Mouse (Mus musculus): Measurements from ENCODE around the gene Osbpl10. TPM values are rescaled to one million over a fixed set of nuclear protein-coding genes. Genes with fewer than 3 reads are reported as not detected.
A peak's percentile ranks its signal among the peaks of the same experiment; 100 is the strongest.

Osbpl10 gene
- total RNA-seq, 2 experiments from 2014 or later: 17.1 to 19.7 TPM

DNA sequence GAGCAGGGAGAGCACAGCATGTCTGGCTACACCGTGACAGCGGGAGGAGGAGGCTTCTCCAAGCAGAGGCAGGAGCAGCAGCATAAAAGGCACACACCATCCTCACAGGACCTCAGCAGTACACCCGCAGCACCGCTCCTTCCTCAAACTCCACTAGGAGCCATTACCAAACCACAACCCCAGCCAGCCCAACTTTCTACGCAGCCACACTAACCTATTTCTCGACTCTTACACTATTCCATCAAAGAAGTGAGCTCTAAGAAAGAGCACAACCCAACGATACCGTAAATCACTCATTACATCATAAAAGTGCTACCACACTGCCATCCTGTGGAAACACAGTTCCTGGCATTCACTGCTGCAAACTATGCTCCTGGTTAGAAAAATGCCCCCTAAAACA lies 283.1 kb downstream of the Osbpl10 start:
- peak; percentile 27 to 52 for DNase-seq (ENCODE audit: low spot score in 2 of 2)

DNA sequence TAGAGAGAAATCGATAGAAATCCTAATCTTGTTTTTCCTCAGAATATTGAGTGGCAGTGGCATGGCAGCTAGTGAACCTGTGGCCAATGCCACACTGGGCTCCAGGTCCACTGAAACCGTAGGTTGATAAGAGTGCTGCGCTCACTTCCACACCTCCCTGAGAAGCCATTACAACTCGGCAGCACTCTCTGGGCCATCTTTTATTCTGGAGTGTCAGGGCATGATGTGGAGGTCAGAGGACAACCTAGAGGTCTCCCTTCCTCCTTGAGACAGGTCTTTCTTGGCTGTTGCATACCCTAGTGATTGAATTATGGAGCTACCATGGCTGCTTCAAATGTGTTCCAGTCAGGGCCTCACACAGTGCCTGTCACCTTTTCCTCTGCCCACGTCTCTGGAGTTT lies 283.5 kb downstream of the Osbpl10 start:
- DNase-seq (ENCODE audit: low spot score in 2 of 2): no peak

DNA sequence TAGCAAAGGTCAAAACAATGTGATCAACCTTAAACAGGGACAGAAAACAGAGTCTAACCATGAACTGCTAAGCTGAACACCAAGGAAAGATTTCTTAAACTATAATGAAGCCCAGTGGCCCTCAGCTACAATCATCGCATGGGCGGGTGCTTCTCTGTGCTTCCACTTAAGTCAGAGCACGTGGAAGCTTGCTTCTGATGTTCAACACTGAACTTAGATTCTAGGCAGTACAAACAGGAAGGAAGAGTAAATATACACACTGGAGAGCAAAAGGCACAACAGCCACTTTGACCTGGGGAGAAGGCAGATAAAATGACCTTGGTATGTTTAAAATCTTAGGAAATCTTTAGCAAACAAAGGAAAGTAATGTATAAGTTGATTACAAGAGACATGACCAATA lies 293.2 kb downstream of the Osbpl10 start:
- no peak for DNase-seq (ENCODE audit: low spot score in 2 of 2)

DNA sequence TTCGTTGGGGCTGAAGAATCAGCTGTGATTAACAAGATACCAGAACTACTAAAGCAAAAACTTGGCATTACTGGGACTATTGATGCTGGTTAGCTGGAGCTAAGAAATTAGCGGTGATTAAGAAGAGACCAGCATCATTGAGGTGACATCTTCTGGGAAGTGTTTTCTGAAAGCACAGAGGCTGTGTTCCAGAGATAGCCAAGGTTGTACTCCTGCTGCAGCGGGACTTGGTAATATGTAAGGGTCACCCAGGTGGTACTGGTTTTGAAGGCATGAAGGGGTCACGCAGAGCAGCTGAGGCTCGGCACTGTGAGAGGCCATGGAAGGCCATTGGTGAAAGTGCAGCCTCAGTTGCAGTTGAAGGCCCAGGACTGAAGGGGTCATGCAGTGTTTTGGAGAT lies 294.1 kb downstream of the Osbpl10 start:
- peak in 1 of 2 experiments; percentile 11 for DNase-seq (ENCODE audit: low spot score in 2 of 2)

DNA sequence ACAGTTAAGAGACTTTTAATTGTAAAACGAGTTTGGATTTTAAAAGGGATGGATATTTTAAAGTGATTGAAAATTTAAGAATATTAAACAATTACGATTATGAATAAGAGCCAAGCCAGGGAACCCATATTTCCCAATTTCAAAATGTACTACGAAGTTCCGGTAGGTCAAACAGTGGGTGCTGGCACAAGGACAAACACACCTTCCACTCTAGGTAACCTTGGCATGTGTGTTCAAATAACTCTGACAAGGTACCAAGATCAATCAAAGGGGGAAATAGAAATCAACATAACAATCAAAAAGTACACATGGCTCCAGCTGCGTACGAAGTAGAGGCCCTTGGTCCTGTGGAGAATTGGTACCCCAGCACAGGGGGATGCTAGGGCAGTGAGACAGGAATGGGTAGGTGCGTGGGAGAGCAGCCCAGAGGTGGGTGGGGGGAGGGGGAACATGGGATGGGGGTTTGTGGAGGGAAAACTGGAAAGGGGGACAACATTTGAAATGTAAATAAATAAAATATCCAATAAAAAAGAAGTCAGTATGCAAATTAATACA lies 294.8 kb downstream of the Osbpl10 start:
- no peak for DNase-seq (ENCODE audit: low spot score in 2 of 2)

DNA sequence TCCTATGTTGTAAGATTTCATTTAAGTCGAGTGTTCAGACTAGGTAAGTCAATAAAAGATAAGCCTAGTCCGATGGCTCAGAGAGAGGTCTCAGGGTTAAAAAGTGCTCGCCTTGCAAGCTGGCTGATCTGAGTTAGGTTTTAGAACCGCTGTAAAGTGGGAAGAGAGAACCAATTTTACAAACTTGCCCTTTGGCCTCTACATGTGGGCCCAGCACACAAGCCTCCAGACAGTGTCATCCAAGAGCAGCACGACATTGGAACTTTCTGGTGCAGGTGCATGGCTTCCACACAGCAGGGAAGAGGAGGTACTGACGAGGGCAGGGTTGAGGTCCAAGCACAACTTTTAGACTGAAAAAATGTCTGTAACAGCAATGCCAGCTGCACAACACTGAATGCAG lies 296.4 kb downstream of the Osbpl10 start:
- no peak for DNase-seq (ENCODE audit: low spot score in 2 of 2)

DNA sequence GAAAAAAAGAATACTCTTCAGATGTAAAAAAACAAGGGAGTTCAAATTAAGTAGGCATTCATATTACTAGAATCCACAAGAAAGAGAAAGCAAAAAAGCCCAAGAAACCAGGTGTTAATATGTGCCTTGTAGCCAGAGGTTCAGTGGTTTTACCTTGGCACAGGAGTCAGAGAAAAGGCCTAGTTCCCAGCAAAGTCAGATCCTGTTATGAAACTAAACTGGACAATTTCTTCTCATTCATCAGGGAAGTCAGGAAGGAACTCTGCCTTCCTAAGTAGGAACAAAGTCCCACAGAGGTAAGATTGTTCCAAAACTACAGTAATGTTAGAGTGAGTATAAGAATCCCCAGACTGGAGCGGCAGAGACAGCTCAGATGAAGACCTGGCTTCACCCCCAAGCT lies 300.3 kb downstream of the Osbpl10 start:
- DNase-seq (ENCODE audit: low spot score in 2 of 2): no peak

Other genes starting within 250 kb of the Osbpl10 start
- gene Cmtm6, start 247.5 kb upstream of the Osbpl10 start, total RNA-seq (2021): 10 to 100 TPM; 25.9 to 28.1 TPM
- gene Cmtm7, start 196.7 kb upstream of the Osbpl10 start, total RNA-seq (2021): 1 to 10 TPM; 7.4 to 8.3 TPM
- 1 to 10 TPM; 3.7 to 3.8 TPM for gene Cmtm8, start 134.4 kb upstream of the Osbpl10 start, total RNA-seq (2021)
- gene Gpd1l, start 44.6 kb upstream of the Osbpl10 start, total RNA-seq (2021): 10 to 100 TPM; 76.8 to 81.1 TPM
- gene Rps27rt, start 4.2 kb downstream of the Osbpl10 start, total RNA-seq (2021): 10 to 100 TPM; 19.4 to 27.4 TPM

Measured in layer of hippocampus, postnatal 14 days (tissue).